13 mouse cellular contexts compared by ENCODE assay signal in genomic region chr12:111938623-111939177, GRCm38 (mm10). TPM values are rescaled to one million over a fixed set of nuclear protein-coding genes. Genes with fewer than 3 reads are reported as not detected.
A peak's percentile ranks its signal among the peaks of the same experiment; 100 is the strongest.
DNase-seq lines count a peak whose midpoint lies in the region; ATAC-seq and TF ChIP-seq lines count a peak whose summit lies in the region.
"Had no signal": no experiment of that assay in that cellular context is flagged by ENCODE, and none has a peak within 500 bp of the region (broad histone marks: within the 10 kb centered on the region; RNA-seq: fewer than 3 reads in every experiment).

No protein-coding gene starts in this region.

- 29% methylated on average over 1 of the region's 1 CpGs for WGBS in intestine, embryonic 14.5 days
- WGBS in intestine, postnatal 0 days = 24% methylated on average over 1 of the region's 1 CpGs
- WGBS in liver, embryonic 11.5 days = 30% methylated on average over 1 of the region's 1 CpGs

- no peak overlapping the region for H3K4me3 ChIP-seq in intestine, embryonic 14.5 days (ENCODE audit: low read depth, low read length)
- no peak overlapping the region for H3K4me3 ChIP-seq in intestine, postnatal 0 days (ENCODE audit: low read depth, low read length)
- H3K4me3 ChIP-seq in G1E (ENCODE audit: low read depth, low read length) = peak overlapping the region; percentile 45; the same call in 1 of the 2 replicates
- H3K4me3 ChIP-seq in liver, embryonic 11.5 days (ENCODE audit: low read depth, low read length) = no peak overlapping the region

- H3K9ac ChIP-seq in intestine, embryonic 14.5 days (ENCODE audit: low read length) = no peak overlapping the region
- no peak overlapping the region for H3K9ac ChIP-seq in intestine, postnatal 0 days (ENCODE audit: low read depth, low read length)
- H3K9ac ChIP-seq in liver, embryonic 11.5 days (ENCODE audit: low read depth, low read length) = no peak overlapping the region

- H3K27me3 ChIP-seq in intestine, embryonic 14.5 days (replicated peaks; ENCODE audit: control insufficient read depth, insufficient read depth, low read length) = no peaks in the 10 kb centered on the region
- no peaks in the 10 kb centered on the region for H3K27me3 ChIP-seq in intestine, postnatal 0 days (replicated peaks; ENCODE audit: control insufficient read depth, insufficient read depth, low read length)
- peaks cover 5% of the 10 kb centered on the region; the same call in 1 of the 2 replicates for H3K27me3 ChIP-seq in G1E (ENCODE audit: insufficient read depth, low read length)
- no peaks in the 10 kb centered on the region for H3K27me3 ChIP-seq in liver, embryonic 11.5 days (replicated peaks; ENCODE audit: control insufficient read depth, insufficient read depth, low read length)

- peak; percentile 7; the same call in 1 of the 2 replicates for ATAC-seq in intestine, embryonic 14.5 days (replicated peaks; ENCODE audit: low FRiP score, low TSS enrichment, low read depth)
- no peak for ATAC-seq in intestine, postnatal 0 days
- ATAC-seq in G1E (ENCODE audit: extremely low read depth, insufficient number of reproducible peaks, low FRiP score, poor library complexity, severe bottlenecking) = peak; percentile 52
- ATAC-seq in liver, embryonic 11.5 days (replicated peaks; ENCODE audit: low FRiP score) = peak; percentile 32; the same call in 1 of the 2 replicates

- TF ChIP-seq CTCF in intestine, postnatal 0 days (IDR thresholded peaks at IDR 0.05; ENCODE audit: low read depth) = no peak
- no peak for TF ChIP-seq CTCF in G1E (IDR thresholded peaks at IDR 0.05; ENCODE audit: low read depth, low read length)

- DNase-seq in intestine, embryonic 14.5 days (ENCODE audit: low spot score) = no peak
- DNase-seq in G1E (ENCODE audit: low spot score) = no peak
- DNase-seq in embryo, embryonic 9.5 days (ENCODE audit: extremely low spot score) = peak; percentile 45
- DNase-seq in liver, embryonic 11.5 days (ENCODE audit: low spot score) = no peak
- DNase-seq in urinary bladder, postnatal 25 days (ENCODE audit: low spot score) = no peak
- no peak for DNase-seq in thymus, postnatal 4 days
- DNase-seq in retina, embryonic 14.5 days (ENCODE audit: low spot score) = no peak
- DNase-seq: cerebellum, postnatal 25 days; gastrocnemius, postnatal 10 days; left cerebral cortex, postnatal 4 days; right cerebral cortex, postnatal 25 days had no signal

- no peak overlapping the region for H3K4me2 ChIP-seq in intestine, embryonic 14.5 days (ENCODE audit: low read length)
- no peak overlapping the region for H3K4me2 ChIP-seq in intestine, postnatal 0 days (replicated peaks; ENCODE audit: low read depth)
- no peak overlapping the region for H3K4me2 ChIP-seq in liver, embryonic 11.5 days

- H3K36me3 ChIP-seq in intestine, embryonic 14.5 days (ENCODE audit: control insufficient read depth, insufficient read depth, low read length) = no peaks in the 10 kb centered on the region
- H3K36me3 ChIP-seq in intestine, postnatal 0 days (ENCODE audit: control insufficient read depth, insufficient read depth) = no peaks in the 10 kb centered on the region; the same call in 1 of the 2 replicates
- H3K36me3 ChIP-seq in G1E (replicated peaks) = peaks cover 31% of the 10 kb centered on the region
- no peaks in the 10 kb centered on the region for H3K36me3 ChIP-seq in liver, embryonic 11.5 days (ENCODE audit: control insufficient read depth, insufficient read depth, low read length)

- H3K9me3 ChIP-seq in intestine, embryonic 14.5 days (ENCODE audit: control insufficient read depth, low read length) = no peaks in the 10 kb centered on the region
- no peaks in the 10 kb centered on the region for H3K9me3 ChIP-seq in intestine, postnatal 0 days (ENCODE audit: control insufficient read depth)
- H3K9me3 ChIP-seq in G1E (replicated peaks) = no peaks in the 10 kb centered on the region
- H3K9me3 ChIP-seq in liver, embryonic 11.5 days (ENCODE audit: control insufficient read depth, low read length) = no peaks in the 10 kb centered on the region

- peak overlapping the region; percentile 90 for H3K27ac ChIP-seq in intestine, embryonic 14.5 days (ENCODE audit: low read depth)
- no peak overlapping the region for H3K27ac ChIP-seq in intestine, postnatal 0 days (ENCODE audit: low read depth, low read length)
- 0 out of 2 replicates have a peak overlapping the region, but pooled peaks have one; percentile 54 for H3K27ac ChIP-seq in liver, embryonic 11.5 days (ENCODE audit: low read depth, low read length)

- H3K4me1 ChIP-seq in intestine, embryonic 14.5 days (replicated peaks; ENCODE audit: control insufficient read depth, insufficient read depth, low read length) = peaks cover 45% of the 10 kb centered on the region
- H3K4me1 ChIP-seq in intestine, postnatal 0 days (replicated peaks; ENCODE audit: control insufficient read depth, insufficient read depth, low read length) = peaks cover 15% of the 10 kb centered on the region
- H3K4me1 ChIP-seq in G1E (ENCODE audit: insufficient read depth, low read depth, low read length) = peaks cover 80% of the 10 kb centered on the region
- H3K4me1 ChIP-seq in liver, embryonic 11.5 days (replicated peaks; ENCODE audit: control insufficient read depth, insufficient read depth, low read length) = peaks cover 50% of the 10 kb centered on the region

RNA-seq across cellular contexts. Expression of gene Atp5mpl, which starts 28.1 kb away (rescaled TPM):
- 845 and 1,000 TPM in 2 replicates for polyA plus RNA-seq in intestine, embryonic 14.5 days (2014; fragmentation: Nextera tagmentation; extraction: Ambion mirVana)
- polyA plus RNA-seq in intestine, postnatal 0 days (2015; fragmentation: Nextera tagmentation; extraction: Ambion mirVana) = 1,268 and 1,348 TPM in 2 replicates
- total RNA-seq in G1E (2014; fragmentation: Nextera tagmentation) = 56.4 and 70.0 TPM in 2 replicates
- total RNA-seq in G1E (2017) = 1,497 and 1,593 TPM in 2 replicates
- 14.9 and 17.7 TPM in 2 replicates for polyA plus RNA-seq in G1E (2012)
- 702 and 735 TPM in 2 replicates for polyA plus RNA-seq in liver, embryonic 11.5 days (2014; fragmentation: Nextera tagmentation; extraction: Ambion mirVana)

RNA-seq across cellular contexts. Expression of gene Ppp1r13b, which starts 30.8 kb away (rescaled TPM):
- polyA plus RNA-seq in intestine, embryonic 14.5 days (2014; fragmentation: Nextera tagmentation; extraction: Ambion mirVana) = 22.3 and 29.1 TPM in 2 replicates
- polyA plus RNA-seq in intestine, postnatal 0 days (2015; fragmentation: Nextera tagmentation; extraction: Ambion mirVana) = 13.6 and 16.7 TPM in 2 replicates
- total RNA-seq in G1E (2014; fragmentation: Nextera tagmentation) (41.7 and 51.5 TPM in 2 replicates), G1E (2017) (16.4 and 19.7 TPM in 2 replicates)
- 27.8 and 28.1 TPM in 2 replicates for polyA plus RNA-seq in G1E (2012)
- polyA plus RNA-seq in liver, embryonic 11.5 days (2014; fragmentation: Nextera tagmentation; extraction: Ambion mirVana) = 10.8 TPM in 2 replicates

RNA-seq across cellular contexts. Expression of gene Tdrd9, which starts 32.7 kb away (rescaled TPM):
- polyA plus RNA-seq in intestine, embryonic 14.5 days (2014; fragmentation: Nextera tagmentation; extraction: Ambion mirVana) = 0.28 and 0.73 TPM in 2 replicates
- polyA plus RNA-seq in intestine, postnatal 0 days (2015; fragmentation: Nextera tagmentation; extraction: Ambion mirVana) = 0.04 TPM in 1 of 2 replicates, not detected in the other
- total RNA-seq in G1E (2014; fragmentation: Nextera tagmentation) = not detected in 2 replicates
- total RNA-seq in G1E (2017) = 0.12 and 0.76 TPM in 2 replicates
- polyA plus RNA-seq in G1E (2012) = not detected in 2 replicates
- 0.06 and 0.40 TPM in 2 replicates for polyA plus RNA-seq in liver, embryonic 11.5 days (2014; fragmentation: Nextera tagmentation; extraction: Ambion mirVana)

RNA-seq across cellular contexts. Expression of gene Rd3l, which starts 42.4 kb away (rescaled TPM):
- not detected in 2 replicates for polyA plus RNA-seq in intestine, embryonic 14.5 days (2014; fragmentation: Nextera tagmentation; extraction: Ambion mirVana)
- polyA plus RNA-seq in intestine, postnatal 0 days (2015; fragmentation: Nextera tagmentation; extraction: Ambion mirVana) = not detected in 2 replicates
- not detected in 2 replicates for total RNA-seq in G1E (2014; fragmentation: Nextera tagmentation)
- 0.12 and 0.16 TPM in 2 replicates for total RNA-seq in G1E (2017)
- not detected in 2 replicates for polyA plus RNA-seq in G1E (2012)
- not detected in 2 replicates for polyA plus RNA-seq in liver, embryonic 11.5 days (2014; fragmentation: Nextera tagmentation; extraction: Ambion mirVana)
- total RNA-seq: gastrocnemius, postnatal 10 days; left cerebral cortex, postnatal 4 days had no signal
- polyA plus RNA-seq: large intestine, adult 2 months had no signal

Comparison
In these comparisons a context has a peak if more than half of its experiments do, and no peak if none do; other contexts are left out.
1. RNA of gene Atp5mpl, which starts 28.1 kb away (polyA plus RNA-seq): 1,268 to 1,348 TPM in intestine, postnatal 0 days, 845 to 1,000 TPM in intestine, embryonic 14.5 days and 702 to 735 TPM in liver, embryonic 11.5 days; 14.9 to 17.7 TPM in G1E; every median in the first group is over 10 times any median in the second.